ENCODE assay signal across 9 mouse cellular contexts in the genomic region with DNA sequence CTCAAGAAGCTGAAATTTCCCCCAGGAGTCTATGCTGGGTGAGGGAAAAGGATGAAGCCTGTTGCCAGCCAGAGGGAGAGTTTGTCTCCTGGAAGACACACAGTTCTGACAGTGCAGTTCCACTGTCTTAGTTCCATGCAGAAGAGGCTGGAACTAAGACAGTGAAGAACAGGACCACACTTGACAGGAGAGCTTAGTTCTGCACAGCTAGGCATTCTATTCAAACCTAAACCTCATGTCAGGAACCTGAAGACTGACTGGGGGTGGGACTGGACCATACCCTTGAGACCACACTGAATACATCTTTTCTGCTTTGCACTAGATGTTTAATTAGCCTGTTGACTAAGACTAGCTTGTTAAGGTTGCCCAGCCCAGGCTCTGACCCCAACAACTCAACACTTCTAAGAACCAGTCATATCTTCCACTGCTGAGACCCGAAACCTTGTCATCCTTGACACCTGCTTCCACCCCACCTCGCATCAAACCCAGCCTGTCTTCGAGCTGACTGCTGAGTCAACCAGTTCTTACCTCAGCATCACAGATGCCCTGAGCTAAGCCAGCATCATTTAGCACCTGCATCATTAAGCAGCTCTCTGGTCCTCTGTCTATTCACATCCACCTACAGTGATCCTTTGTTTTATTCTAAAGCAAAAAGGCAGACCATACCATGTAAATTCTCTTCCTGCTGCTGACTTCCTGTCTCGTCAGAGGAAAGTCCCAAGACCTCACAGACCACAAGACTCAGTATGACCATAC. TPM values are rescaled to one million over a fixed set of nuclear protein-coding genes. Genes with fewer than 3 reads are reported as not detected.
DNase-seq lines count a peak whose midpoint lies in the region; ATAC-seq lines count a peak whose summit lies in the region.
"Had no signal": no experiment of that assay in that cellular context is flagged by ENCODE, and none has a peak within 500 bp of the region (broad histone marks: within the 10 kb centered on the region; RNA-seq: fewer than 3 reads in every experiment).

A gene (minus strand): TSS at position 644 of the 756 bp plus-strand sequence.

- H3K4me2 ChIP-seq in heart, embryonic 12.5 days: no peak within 1 kb of the TSS
- H3K4me2 ChIP-seq in intestine, embryonic 15.5 days (replicated peaks): no peak within 1 kb of the TSS

- peaks cover 22% of the 10 kb centered on the region for H3K4me1 ChIP-seq in heart, embryonic 12.5 days (replicated peaks)
- H3K4me1 ChIP-seq in heart, embryonic 10.5 days: peaks cover 16% of the 10 kb centered on the region
- H3K4me1 ChIP-seq in brown adipose tissue, adult 24 weeks (ENCODE audit: control insufficient read depth, insufficient read depth, insufficient read length, low read length): no peaks in the 10 kb centered on the region; the same call in 1 of the 2 replicates
- peaks cover 13% of the 10 kb centered on the region for H3K4me1 ChIP-seq in intestine, embryonic 15.5 days (replicated peaks)

- WGBS in heart, embryonic 12.5 days: 51% methylated on average over 4 of the region's 4 CpGs
- 55% methylated on average over 4 of the region's 4 CpGs for WGBS in heart, embryonic 10.5 days
- 67% methylated on average over 4 of the region's 4 CpGs for WGBS in intestine, embryonic 15.5 days

- H3K9me3 ChIP-seq in heart, embryonic 12.5 days (replicated peaks): no peaks in the 10 kb centered on the region
- no peaks in the 10 kb centered on the region for H3K9me3 ChIP-seq in heart, embryonic 10.5 days
- no peaks in the 10 kb centered on the region for H3K9me3 ChIP-seq in intestine, embryonic 15.5 days
- H3K9me3 ChIP-seq: G1E had no signal

- H3K9ac ChIP-seq in heart, embryonic 12.5 days: no peak within 1 kb of the TSS
- H3K9ac ChIP-seq in intestine, embryonic 15.5 days: 0 out of 2 replicates have a peak within 1 kb of the TSS, but pooled peaks have one; percentile 15

- H3K27ac ChIP-seq in heart, embryonic 12.5 days (ENCODE audit: poor library complexity, severe bottlenecking): no peak within 1 kb of the TSS
- no peak within 1 kb of the TSS for H3K27ac ChIP-seq in heart, embryonic 10.5 days
- H3K27ac ChIP-seq in brown adipose tissue, adult 24 weeks (replicated peaks; ENCODE audit: low read depth, low read length): no peak within 1 kb of the TSS
- no peak within 1 kb of the TSS for H3K27ac ChIP-seq in intestine, embryonic 15.5 days

- H3K36me3 ChIP-seq in heart, embryonic 12.5 days: no peaks in the 10 kb centered on the region
- no peaks in the 10 kb centered on the region for H3K36me3 ChIP-seq in heart, embryonic 10.5 days
- no peaks in the 10 kb centered on the region for H3K36me3 ChIP-seq in intestine, embryonic 15.5 days
- H3K36me3 ChIP-seq: G1E had no signal

- DNase-seq in heart, embryonic 10.5 days (ENCODE audit: low spot score): no peak
- peak; percentile 13 for DNase-seq in 3T3-L1 (ENCODE audit: low read depth, low spot score)
- no peak for DNase-seq in embryo, embryonic 11 days
- DNase-seq in ovary, adult 18-20 months (ENCODE audit: low spot score): no peak

- H3K4me3 ChIP-seq in heart, embryonic 12.5 days: no peak within 1 kb of the TSS
- no peak within 1 kb of the TSS for H3K4me3 ChIP-seq in heart, embryonic 10.5 days
- H3K4me3 ChIP-seq in brown adipose tissue, adult 24 weeks (ENCODE audit: insufficient read depth, low read depth, low read length): no peak within 1 kb of the TSS
- no peak within 1 kb of the TSS for H3K4me3 ChIP-seq in intestine, embryonic 15.5 days (replicated peaks)

- no peaks in the 10 kb centered on the region; the same call in 1 of the 2 replicates for H3K27me3 ChIP-seq in heart, embryonic 12.5 days (replicated peaks)
- peaks cover 7% of the 10 kb centered on the region; the same call in 1 of the 2 replicates for H3K27me3 ChIP-seq in heart, embryonic 10.5 days (ENCODE audit: insufficient read depth, poor library complexity, severe bottlenecking)
- H3K27me3 ChIP-seq in intestine, embryonic 15.5 days (replicated peaks): no peaks in the 10 kb centered on the region

- no peak for ATAC-seq in heart, embryonic 12.5 days (ENCODE audit: insufficient number of reproducible peaks, low FRiP score)
- no peak for ATAC-seq in intestine, embryonic 15.5 days
- ATAC-seq in granulocyte monocyte progenitor cell, adult 5-6 weeks (replicated peaks; ENCODE audit: poor library complexity, severe bottlenecking): no peak

RNA-seq across cellular contexts. Expression of the gene that starts here (rescaled TPM):
- 15.2 and 17.8 TPM in 2 replicates for polyA plus RNA-seq in heart, embryonic 12.5 days (2016; fragmentation: Nextera tagmentation; extraction: Ambion mirVana)
- 4.0 and 8.2 TPM in 2 replicates for polyA plus RNA-seq in heart, embryonic 10.5 days (2016; fragmentation: Nextera tagmentation; extraction: Ambion mirVana)
- polyA plus RNA-seq in brown adipose tissue, adult 24 weeks (2012; ENCODE audit: insufficient read depth, insufficient read length, missing spikeins): 1,169 and 1,640 TPM in 2 replicates
- 20.4 and 22.1 TPM in 2 replicates for polyA plus RNA-seq in intestine, embryonic 15.5 days (2015; fragmentation: Nextera tagmentation; extraction: Ambion mirVana)
- 3.2 and 6.9 TPM in 2 replicates for total RNA-seq in granulocyte monocyte progenitor cell, adult 5-6 weeks (2014; fragmentation: Nextera tagmentation)
- 9.1 and 11.3 TPM in 2 replicates for total RNA-seq in granulocyte monocyte progenitor cell, adult 5-6 weeks (2017)

Comparison
In these comparisons a context has a peak if more than half of its experiments do, and no peak if none do; other contexts are left out.
1. RNA of the gene that starts here (polyA plus RNA-seq): 1,169 to 1,640 TPM in brown adipose tissue, adult 24 weeks; 20.4 to 22.1 TPM in intestine, embryonic 15.5 days, 15.2 to 17.8 TPM in heart, embryonic 12.5 days and 4.0 to 8.2 TPM in heart, embryonic 10.5 days; every median in the first group is over 10 times any median in the second.